Mouse (Mus musculus) frontal cortex, postnatal 14 days (tissue): Measurements from ENCODE around the gene 1700080O16Rik.

Source experiments
- DNase-seq, 2 experiments: peaks; one replicate each; pipeline ENCODE4 v3.0.0; 2022; ENCODE audit warnings: low spot score in 2 of 2

1700080O16Rik gene

DNA sequence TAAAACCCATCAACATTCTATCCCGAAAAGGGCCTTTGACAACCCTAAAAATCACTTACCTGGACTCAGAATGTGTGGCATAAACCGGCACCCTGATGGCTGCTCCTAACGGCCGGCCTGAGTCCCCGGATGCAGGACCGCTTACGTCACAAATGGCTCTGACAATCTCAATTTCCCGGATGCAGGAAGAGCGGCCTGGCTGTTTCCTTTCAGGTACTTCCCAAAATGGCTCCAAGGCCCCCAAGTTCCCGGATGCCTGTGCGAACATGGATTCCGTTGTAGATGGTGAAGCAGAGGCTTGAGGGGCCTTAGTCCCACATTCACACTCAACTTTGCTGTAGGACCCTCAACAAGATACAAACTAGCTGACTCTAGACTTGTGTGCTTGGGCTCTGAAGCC lies at the start of gene 1700080O16Rik:
Gene 1700080O16Rik (minus strand): TSS at position 101 of the 400 bp plus-strand sequence.
- no peak for DNase-seq

DNA sequence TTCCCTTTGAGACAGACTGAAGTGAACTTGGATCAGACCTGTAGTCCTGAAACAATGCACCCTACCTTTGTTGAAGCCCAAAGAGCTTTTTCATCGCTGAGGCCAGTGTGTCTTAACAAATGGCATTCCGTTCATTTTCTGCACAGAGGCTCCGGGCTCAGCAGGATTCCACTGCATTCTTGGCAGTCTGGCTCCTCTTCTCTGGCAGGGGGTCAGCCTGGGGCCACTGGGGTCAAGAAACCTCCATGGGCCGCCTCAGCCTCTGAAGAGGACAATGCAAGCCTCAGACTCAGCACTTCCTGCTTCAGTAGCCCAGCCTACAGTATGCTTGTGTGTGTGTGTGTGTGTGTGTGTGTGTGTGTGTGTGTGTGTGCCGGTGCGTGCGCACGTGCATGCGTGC lies 45.1 kb upstream of the 1700080O16Rik start:
- DNase-seq: no peak

DNA sequence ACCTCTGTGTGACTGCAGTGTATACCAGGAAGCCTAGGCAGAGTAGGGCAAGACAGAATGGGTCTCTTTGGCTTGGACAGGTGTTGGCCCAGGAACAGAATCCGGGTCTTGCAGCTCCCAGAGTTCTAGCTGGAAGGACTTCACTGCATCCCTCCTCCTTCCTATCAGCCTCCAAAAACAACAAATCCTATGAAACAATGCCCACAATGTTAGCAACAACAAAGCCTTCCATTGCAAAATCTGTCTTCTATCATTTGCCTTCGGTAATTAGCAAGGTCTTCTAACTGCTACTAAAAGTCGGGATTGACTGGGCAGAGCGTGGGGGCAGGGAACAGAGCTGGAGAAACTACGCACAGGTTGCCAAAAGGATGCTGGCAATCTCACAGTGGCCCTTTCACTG lies 27.5 kb upstream of the 1700080O16Rik start:
- no peak for DNase-seq

DNA sequence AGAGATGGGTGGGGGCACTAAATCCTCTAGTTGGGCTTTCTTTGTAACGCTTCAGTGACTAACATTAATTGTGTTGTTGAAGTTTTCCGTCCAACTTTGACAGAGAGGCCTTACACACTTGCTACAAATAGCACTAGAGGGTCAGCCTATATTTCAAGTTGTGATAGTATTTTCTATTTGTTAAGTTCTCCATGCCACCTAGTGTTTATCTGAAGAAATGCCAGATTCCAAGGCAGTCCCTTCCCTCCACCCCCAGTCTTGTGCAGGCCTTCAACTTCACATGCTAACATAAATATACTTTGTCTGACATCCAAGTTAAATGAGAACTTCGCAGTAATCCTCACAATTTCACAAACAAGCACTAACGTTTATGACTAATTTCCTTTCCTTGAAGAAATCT lies 26.9 kb upstream of the 1700080O16Rik start:
- DNase-seq: no peak

DNA sequence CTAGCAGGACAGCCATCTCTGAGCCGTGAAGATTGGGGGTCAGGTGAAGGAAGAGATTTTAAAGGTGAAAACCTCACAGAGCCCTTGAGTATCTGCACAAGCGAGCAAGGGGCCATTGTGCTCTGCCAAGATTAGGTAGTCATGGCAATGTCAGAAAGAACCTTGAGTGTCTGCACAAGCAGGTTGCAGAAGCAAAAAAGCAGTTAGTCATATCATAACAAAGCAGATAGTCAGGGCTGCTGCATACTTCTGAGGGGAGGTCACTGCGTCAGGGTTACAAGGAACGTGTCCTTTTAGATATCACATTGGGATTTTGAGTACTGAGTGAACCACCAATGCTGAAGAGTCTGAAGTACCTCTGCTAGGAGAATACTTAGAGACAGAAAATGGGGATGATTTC lies 3.8 kb upstream of the 1700080O16Rik start:
- DNase-seq: no peak

DNA sequence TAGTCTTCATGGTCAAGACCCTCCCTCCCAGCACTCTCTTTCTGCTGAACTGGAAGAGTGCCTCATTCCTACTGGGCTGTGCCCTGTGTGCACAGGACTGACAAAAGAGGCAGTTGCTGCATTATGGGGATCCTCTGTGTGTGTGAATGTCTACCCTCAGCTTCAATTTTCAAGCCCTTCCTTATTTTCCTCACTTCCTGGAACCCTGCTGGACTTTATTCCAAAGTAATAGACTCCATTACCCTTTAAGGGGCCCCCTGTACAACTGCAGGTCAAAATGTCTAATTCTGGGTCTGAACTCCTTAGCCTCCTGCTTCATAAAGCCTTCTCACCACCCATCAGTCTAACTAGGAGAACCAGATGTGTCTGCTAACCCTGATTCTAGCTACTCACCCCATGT lies 2.0 kb upstream of the 1700080O16Rik start:
- DNase-seq: no peak

DNA sequence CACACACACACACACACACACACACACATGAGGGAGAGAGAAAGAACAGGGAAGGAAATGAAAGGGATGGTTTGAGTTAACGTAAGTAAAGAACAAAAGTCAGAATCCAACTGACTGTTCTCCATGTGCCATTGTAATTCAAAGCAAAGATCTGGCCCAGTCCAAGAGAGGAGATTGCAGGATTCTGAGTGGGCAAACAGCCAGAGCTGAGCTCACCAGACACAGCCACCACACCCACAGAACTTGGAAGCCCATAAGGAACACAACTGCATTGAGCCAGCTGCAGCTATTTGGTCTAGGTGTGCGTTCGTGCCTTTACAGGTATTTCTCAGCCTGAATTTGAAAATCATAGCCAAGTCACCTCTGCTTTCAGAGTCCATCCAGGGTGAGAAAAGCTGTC lies 24.5 kb downstream of the 1700080O16Rik start:
- no peak for DNase-seq

DNA sequence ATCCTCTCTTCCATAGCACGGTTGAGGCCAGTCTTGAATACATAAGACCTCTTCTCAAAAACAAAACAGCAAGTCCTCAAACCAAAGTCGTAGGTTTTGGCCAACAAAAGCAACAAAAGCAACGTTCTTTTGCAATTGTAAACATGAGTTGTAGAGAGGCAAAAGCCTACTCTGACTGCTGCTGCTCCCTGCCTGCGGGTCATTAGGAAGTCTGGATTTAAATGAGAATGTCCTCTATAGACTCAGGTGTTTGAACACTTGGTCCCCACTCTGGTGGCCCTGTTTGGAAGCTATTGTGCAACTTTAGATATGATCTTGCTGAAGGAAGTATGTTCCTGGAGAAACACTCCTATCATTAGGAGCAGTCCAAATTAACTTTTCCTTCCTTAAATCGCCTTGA lies 34.5 kb downstream of the 1700080O16Rik start:
- DNase-seq: no peak

DNA sequence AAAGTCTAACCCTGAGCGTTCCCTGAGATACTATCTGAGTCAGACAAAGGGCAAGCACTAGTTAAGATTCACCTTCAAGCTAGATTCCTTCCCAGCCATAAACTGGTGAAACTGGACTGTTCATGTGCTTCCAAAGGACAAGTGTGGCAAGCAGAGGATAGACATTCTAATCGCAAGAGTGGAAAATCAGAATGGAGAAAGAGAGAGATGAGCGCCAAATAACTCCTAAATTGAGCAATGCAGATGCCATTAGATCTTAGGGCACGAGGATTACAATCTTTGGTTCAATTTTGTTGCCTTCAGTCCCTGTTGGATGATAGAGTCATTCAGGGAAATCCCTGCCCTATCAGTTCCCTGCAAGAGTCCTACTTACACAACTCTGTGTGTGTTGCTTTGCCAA lies 53.5 kb downstream of the 1700080O16Rik start:
- DNase-seq: no peak
